Mouse (Mus musculus) intestine, postnatal 0 days (tissue): ENCODE data around the gene Slc10a1. TPM values are rescaled to one million over a fixed set of nuclear protein-coding genes. Genes with fewer than 3 reads are reported as not detected.

Experiments used
- ATAC-seq: fragments of 200-750 bp; cut with Nextera tagmentation; 2 replicates; pipeline ENCODE4 v1.8.0; 2017; ENCODE audit warnings: mild to moderate bottlenecking, moderate TSS enrichment, moderate library complexity
- H3K27ac ChIP-seq: fragments of 300-500 bp; sonication (generic); 2 replicates; pipeline ENCODE4 v1.5.1; 2014; ENCODE audit warnings: mild to moderate bottlenecking, low read depth, low read length, moderate library complexity
- H3K27me3 ChIP-seq: fragments of 300-500 bp; sonication (generic); replicated peaks from 2 replicates; pipeline ENCODE4 v1.6.1; 2014; ENCODE audit warnings: low read length, mixed read lengths; ENCODE audit not compliant: control insufficient read depth, insufficient read depth
- H3K36me3 ChIP-seq: fragments of 300-500 bp; sonication (generic); 2 replicates; pipeline ENCODE4 v1.6.1; 2014; ENCODE audit warnings: mild to moderate bottlenecking, moderate library complexity; ENCODE audit not compliant: control insufficient read depth, insufficient read depth
- H3K4me1 ChIP-seq: fragments of 300-500 bp; sonication (generic); replicated peaks from 2 replicates; pipeline ENCODE4 v1.6.1; 2014; ENCODE audit warnings: antibody characterized with exemption, low read length, mixed read lengths; ENCODE audit not compliant: control insufficient read depth, insufficient read depth
- H3K4me2 ChIP-seq: fragments of 300-500 bp; sonication (generic); replicated peaks from 2 replicates; pipeline ENCODE4 v1.6.1; 2014; ENCODE audit warnings: low read depth, mild to moderate bottlenecking, moderate library complexity
- H3K4me3 ChIP-seq: fragments of 300-500 bp; sonication (generic); 2 replicates; pipeline ENCODE4 v1.5.1; 2014; ENCODE audit warnings: low read depth, low read length
- H3K9ac ChIP-seq: fragments of 300-500 bp; sonication (generic); 2 replicates; pipeline ENCODE4 v1.6.1; 2014; ENCODE audit warnings: mild to moderate bottlenecking, low read depth, low read length
- H3K9me3 ChIP-seq: fragments of 300-500 bp; sonication (generic); 2 replicates; pipeline ENCODE4 v1.6.1; 2016; ENCODE audit warnings: mixed run types; ENCODE audit not compliant: control insufficient read depth
- CTCF ChIP-seq: sonication (generic); IDR thresholded peaks from 2 replicates; pipeline ENCODE4 v1.5.1; 2016; ENCODE audit warnings: low read depth, mild to moderate bottlenecking, control low read depth, antibody characterized with exemption, moderate library complexity
- WGBS: fragments of 180-500 bp; shearing (Covaris S2); extraction: QIAGEN DNeasy Blood & Tissue Kit; methylation state at CpG from one replicate; pipeline ENCODE4 v1.1.7; 2014; 5-methylcytosine and 5-hydroxymethylcytosine counted together
- polyA plus RNA-seq: library from polyadenylated mRNA; unstranded; fragments of >200 nt; fragmentation: Nextera tagmentation; extraction: Ambion mirVana; gene quantifications from 2 replicates; pipeline ENCODE4 v1.2.1, GENCODE M21; 2015

Gene Slc10a1
- polyA plus RNA-seq, 1 experiment from 2014 or later: 0.56 TPM

GRCm38 (mm10) chr12:80991806-80992205 is 23.3 kb upstream of the Slc10a1 start:
- WGBS: 85% methylated on average over 10 of the region's 10 CpGs
- Histone ChIP-seq H3K4me3 (no peak overlapping the region), H3K27ac (no peak overlapping the region), H3K4me1 (no peaks in the 10 kb centered on the region), H3K9me3 (no peaks in the 10 kb centered on the region), H3K9ac (no peak overlapping the region), H3K36me3 (no peaks in the 10 kb centered on the region), H3K4me2 (no peak overlapping the region), H3K27me3 (no peaks in the 10 kb centered on the region)
- ATAC-seq: no peak
- TF ChIP-seq CTCF: no peak

- TF ChIP-seq CTCF: no peak
- Histone ChIP-seq H3K9ac (no peak overlapping the region), H3K4me2 (no peak overlapping the region), H3K27ac (no peak overlapping the region), H3K4me3 (no peak overlapping the region), H3K36me3 (no peaks in the 10 kb centered on the region), H3K4me1 (no peaks in the 10 kb centered on the region), H3K9me3 (no peaks in the 10 kb centered on the region), H3K27me3 (no peaks in the 10 kb centered on the region)
- 89% methylated on average over 13 of the region's 13 CpGs for WGBS
- ATAC-seq: no peak
Measured at GRCm38 (mm10) chr12:80990901-80991445, 22.5 kb upstream of the Slc10a1 start.

- Histone ChIP-seq H3K27ac (no peak overlapping the region), H3K4me1 (no peaks in the 10 kb centered on the region), H3K9me3 (no peaks in the 10 kb centered on the region), H3K36me3 (no peaks in the 10 kb centered on the region), H3K27me3 (no peaks in the 10 kb centered on the region), H3K9ac (no peak overlapping the region), H3K4me3 (no peak overlapping the region), H3K4me2 (no peak overlapping the region)
- WGBS: 72% methylated on average over 3 of the region's 3 CpGs
- ATAC-seq: no peak
- no peak for TF ChIP-seq CTCF
Measured at GRCm38 (mm10) chr12:80988286-80988685, 19.8 kb upstream of the Slc10a1 start.

GRCm38 (mm10) chr12:80986628-80987027 is 18.1 kb upstream of the Slc10a1 start:
- TF ChIP-seq CTCF: 0 out of 2 replicates have a peak, but pooled peaks have one; percentile 25
- H3K9me3 ChIP-seq: no peaks in the 10 kb centered on the region
- no peak overlapping the region for H3K9ac ChIP-seq
- H3K4me3 ChIP-seq: no peak overlapping the region
- WGBS: 78% methylated on average over 4 of the region's 4 CpGs
- H3K4me2 ChIP-seq: no peak overlapping the region
- no peak overlapping the region for H3K27ac ChIP-seq
- ATAC-seq: no peak
- H3K4me1 ChIP-seq: no peaks in the 10 kb centered on the region
- H3K36me3 ChIP-seq: no peaks in the 10 kb centered on the region
- no peaks in the 10 kb centered on the region for H3K27me3 ChIP-seq

GRCm38 (mm10) chr12:80983695-80984094 is 15.2 kb upstream of the Slc10a1 start:
- WGBS: 69% methylated on average over 9 of the region's 9 CpGs
- Histone ChIP-seq H3K4me1 (no peaks in the 10 kb centered on the region), H3K4me3 (no peak overlapping the region), H3K27ac (no peak overlapping the region), H3K4me2 (no peak overlapping the region), H3K9ac (no peak overlapping the region), H3K36me3 (no peaks in the 10 kb centered on the region), H3K9me3 (no peaks in the 10 kb centered on the region), H3K27me3 (no peaks in the 10 kb centered on the region)
- no peak for TF ChIP-seq CTCF
- no peak for ATAC-seq

GRCm38 (mm10) chr12:80982326-80982725 is 13.8 kb upstream of the Slc10a1 start:
- H3K4me1 ChIP-seq: no peaks in the 10 kb centered on the region
- H3K36me3 ChIP-seq: no peaks in the 10 kb centered on the region
- no peak overlapping the region for H3K27ac ChIP-seq
- H3K9me3 ChIP-seq: no peaks in the 10 kb centered on the region
- peak; percentile 98 for TF ChIP-seq CTCF
- WGBS: 0% methylated on average over 7 of the region's 7 CpGs
- H3K4me3 ChIP-seq: no peak overlapping the region
- no peak overlapping the region for H3K9ac ChIP-seq
- ATAC-seq: no peak
- no peak overlapping the region for H3K4me2 ChIP-seq
- no peaks in the 10 kb centered on the region for H3K27me3 ChIP-seq
